Mouse (Mus musculus) T-cell, adult 2 months (primary cell): ENCODE data around the gene Rp2.
A peak's percentile ranks its signal among the peaks of the same experiment; 100 is the strongest.
"Not testable (repeated sequence)": the region's sequence is repeated elsewhere in the genome, so short reads cannot be mapped to it uniquely, and the experiment has no call there.

Source experiments
- DNase-seq: peaks from one replicate; pipeline ENCODE4 v3.0.0; 2022; ENCODE audit warnings: low spot score

Rp2 gene

GRCm38 (mm10) chrX:20364391-20365365 is at the start of gene Rp2:
Rp2 (plus strand) TSS chrX:20364481.
- peak; percentile 85 for DNase-seq

- DNase-seq: no peak
Observed at GRCm38 (mm10) chrX:20332756-20333155, 31.5 kb upstream of the Rp2 start.

GRCm38 (mm10) chrX:20335722-20336121 is 28.6 kb upstream of the Rp2 start:
- peak; percentile 14 for DNase-seq

GRCm38 (mm10) chrX:20344980-20345379 is 19.3 kb upstream of the Rp2 start:
- no peak for DNase-seq

- no peak for DNase-seq
Observed at GRCm38 (mm10) chrX:20346355-20346754, 17.9 kb upstream of the Rp2 start.

GRCm38 (mm10) chrX:20350241-20350640 is 14.0 kb upstream of the Rp2 start:
- DNase-seq: not testable (repeated sequence)

- no peak for DNase-seq
Observed at GRCm38 (mm10) chrX:20355283-20355682, 9.0 kb upstream of the Rp2 start.

- DNase-seq: no peak
Observed at GRCm38 (mm10) chrX:20356309-20356708, 8.0 kb upstream of the Rp2 start.

- no peak for DNase-seq
Observed at GRCm38 (mm10) chrX:20366036-20366435, 1.8 kb downstream of the Rp2 start.

GRCm38 (mm10) chrX:20379347-20380014 is 15.2 kb downstream of the Rp2 start:
- DNase-seq: no peak

GRCm38 (mm10) chrX:20382260-20382659 is 18.0 kb downstream of the Rp2 start:
- DNase-seq: no peak

- DNase-seq: no peak
Observed at GRCm38 (mm10) chrX:20387006-20387405, 22.7 kb downstream of the Rp2 start.

- DNase-seq: not testable (repeated sequence)
Observed at GRCm38 (mm10) chrX:20391964-20392363, 27.7 kb downstream of the Rp2 start.

- no peak for DNase-seq
Observed at GRCm38 (mm10) chrX:20392942-20393341, 28.7 kb downstream of the Rp2 start.

- no peak for DNase-seq
Observed at GRCm38 (mm10) chrX:20404068-20404467, 39.8 kb downstream of the Rp2 start.

- no peak for DNase-seq
Observed at GRCm38 (mm10) chrX:20406909-20407308, 42.6 kb downstream of the Rp2 start.

- DNase-seq: no peak
Observed at GRCm38 (mm10) chrX:20407676-20408075, 43.4 kb downstream of the Rp2 start.

GRCm38 (mm10) chrX:20411382-20411781 is 47.1 kb downstream of the Rp2 start:
- DNase-seq: no peak

GRCm38 (mm10) chrX:20412221-20412620 is 47.9 kb downstream of the Rp2 start:
- no peak for DNase-seq

GRCm38 (mm10) chrX:20414885-20415622 is 50.8 kb downstream of the Rp2 start:
- DNase-seq: no peak

GRCm38 (mm10) chrX:20418461-20418860 is 54.2 kb downstream of the Rp2 start:
- DNase-seq: no peak

GRCm38 (mm10) chrX:20419536-20419935 is 55.3 kb downstream of the Rp2 start:
- DNase-seq: no peak
